8 mouse cellular contexts compared by ENCODE assay signal in genomic region chr9:107338172-107338883, GRCm38 (mm10). TPM values are rescaled to one million over a fixed set of nuclear protein-coding genes. Genes with fewer than 3 reads are reported as not detected.
A peak's percentile ranks its signal among the peaks of the same experiment; 100 is the strongest.
DNase-seq lines count a peak whose midpoint lies in the region; ATAC-seq lines count a peak whose summit lies in the region.

Gene Hemk1 (minus strand): TSS chr9:107338350.

- H3K27me3 ChIP-seq in limb, embryonic 10.5 days (ENCODE audit: low read depth, poor library complexity, severe bottlenecking), result peaks cover 25% of the 10 kb centered on the region
- H3K27me3 ChIP-seq in midbrain, embryonic 12.5 days, result peaks cover 21% of the 10 kb centered on the region

- peaks cover 27% of the 10 kb centered on the region for H3K4me1 ChIP-seq in limb, embryonic 10.5 days
- peaks cover 30% of the 10 kb centered on the region for H3K4me1 ChIP-seq in midbrain, embryonic 12.5 days

- H3K4me3 ChIP-seq in limb, embryonic 10.5 days, result peak within 1 kb of the TSS; percentile 72
- H3K4me3 ChIP-seq in midbrain, embryonic 12.5 days, result peak within 1 kb of the TSS; percentile 61

- H3K4me2 ChIP-seq in midbrain, embryonic 12.5 days (replicated peaks), result peak within 1 kb of the TSS; percentile 93

- H3K36me3 ChIP-seq in limb, embryonic 10.5 days, result no peaks in the 10 kb centered on the region
- H3K36me3 ChIP-seq in midbrain, embryonic 12.5 days, result 0 out of 2 replicates have a peak, but pooled peaks cover 7% of the 10 kb centered on the region

- H3K27ac ChIP-seq in limb, embryonic 10.5 days, result peak within 1 kb of the TSS; percentile 84
- peak within 1 kb of the TSS; percentile 76 for H3K27ac ChIP-seq in midbrain, embryonic 12.5 days (replicated peaks)

- H3K9me3 ChIP-seq in limb, embryonic 10.5 days (replicated peaks), result no peaks in the 10 kb centered on the region
- no peaks in the 10 kb centered on the region for H3K9me3 ChIP-seq in midbrain, embryonic 12.5 days

- peak within 1 kb of the TSS; percentile 74 for H3K9ac ChIP-seq in midbrain, embryonic 12.5 days (replicated peaks)

- peak; percentile 72 for ATAC-seq in granulocyte monocyte progenitor cell, adult 5-6 weeks (replicated peaks; ENCODE audit: poor library complexity, severe bottlenecking)
- ATAC-seq in midbrain, embryonic 12.5 days (ENCODE audit: low FRiP score, low read depth), result peak; percentile 71

- peak; percentile 71 for DNase-seq in 3134 (ENCODE audit: extremely low read depth, insufficient read length, low spot score)
- DNase-seq in adrenal gland, postnatal 10 days, result peak; percentile 83
- DNase-seq in embryo, embryonic 9.5 days (ENCODE audit: extremely low spot score), result peak; percentile 83
- peak; percentile 67 for DNase-seq in kidney, adult 11 months
- peak; percentile 88 for DNase-seq in limb, embryonic 10.5 days (ENCODE audit: low spot score)
- DNase-seq in skeletal muscle tissue, adult 2 months (ENCODE audit: low read depth, low spot score), result peak; percentile 82

- 6% methylated on average over 30 of the region's 30 CpGs for WGBS in limb, embryonic 10.5 days
- WGBS in midbrain, embryonic 12.5 days, result 4% methylated on average over 30 of the region's 30 CpGs

RNA-seq across cellular contexts. Expression of gene Hemk1, which starts in this region (rescaled TPM):
- total RNA-seq in adrenal gland, postnatal 10 days (2021), result 10 to 100 TPM; 24.1 to 33.5 TPM
- 12.0 and 32.9 TPM in 2 replicates for total RNA-seq in granulocyte monocyte progenitor cell, adult 5-6 weeks (2014; fragmentation: Nextera tagmentation)
- 6.0 and 11.3 TPM in 2 replicates for total RNA-seq in granulocyte monocyte progenitor cell, adult 5-6 weeks (2017)
- polyA plus RNA-seq in limb, embryonic 10.5 days (2016; fragmentation: Nextera tagmentation; extraction: Ambion mirVana), result 10.3 and 12.2 TPM in 2 replicates
- polyA plus RNA-seq in midbrain, embryonic 12.5 days (2016; fragmentation: Nextera tagmentation; extraction: Ambion mirVana), result 13.3 and 14.9 TPM in 2 replicates

Comparison
In these comparisons a context has a peak if more than half of its experiments do, and no peak if none do; other contexts are left out.
1. Peak in every context shown above with its lines: DNase-seq, ATAC-seq, H3K4me3 ChIP-seq and H3K27ac ChIP-seq.